Mouse (Mus musculus) natural killer cell, adult 2 months (primary cell): ENCODE measurements around the gene Eif2d.

Source experiments
- DNase-seq, 2 experiments: peaks; one replicate each; pipeline ENCODE4 v3.0.0; 2022; ENCODE audit warnings: low spot score in 2 of 2

Gene Eif2d

DNA sequence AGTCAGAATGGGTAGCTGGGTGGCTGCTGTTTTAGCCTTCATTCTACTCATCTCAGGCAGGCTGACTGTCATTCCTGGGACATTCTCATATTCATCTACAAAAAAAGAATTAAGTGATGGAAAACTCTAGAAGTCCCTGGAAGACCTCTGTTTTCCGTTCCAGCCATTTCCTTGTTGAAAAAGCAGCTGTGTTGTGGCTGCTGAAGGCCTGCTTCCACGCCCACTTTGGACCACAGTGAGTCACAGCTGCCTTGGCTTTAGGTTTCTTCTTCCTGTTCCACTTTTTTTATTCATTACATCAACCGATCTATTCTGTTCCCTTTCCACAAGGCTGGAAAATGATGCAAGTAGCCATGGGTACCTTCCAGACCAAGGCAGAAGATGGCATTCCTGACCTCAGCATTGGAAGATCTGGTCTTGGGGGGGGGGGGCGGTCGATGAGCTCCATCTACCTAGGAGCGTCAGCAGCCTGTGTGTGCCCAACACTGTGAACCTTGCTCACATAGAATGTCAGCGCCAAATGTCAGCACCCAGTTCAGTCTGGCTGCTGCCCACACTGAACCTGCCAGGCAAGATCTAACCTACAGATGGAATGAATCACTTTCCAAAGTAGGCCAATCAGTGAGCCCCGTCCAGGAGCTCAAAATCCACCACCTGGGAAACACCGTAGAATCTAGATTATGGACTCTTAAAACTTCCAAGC lies 31.4 kb downstream of the Eif2d start:
- DNase-seq = peak; percentile 39 to 51

DNA sequence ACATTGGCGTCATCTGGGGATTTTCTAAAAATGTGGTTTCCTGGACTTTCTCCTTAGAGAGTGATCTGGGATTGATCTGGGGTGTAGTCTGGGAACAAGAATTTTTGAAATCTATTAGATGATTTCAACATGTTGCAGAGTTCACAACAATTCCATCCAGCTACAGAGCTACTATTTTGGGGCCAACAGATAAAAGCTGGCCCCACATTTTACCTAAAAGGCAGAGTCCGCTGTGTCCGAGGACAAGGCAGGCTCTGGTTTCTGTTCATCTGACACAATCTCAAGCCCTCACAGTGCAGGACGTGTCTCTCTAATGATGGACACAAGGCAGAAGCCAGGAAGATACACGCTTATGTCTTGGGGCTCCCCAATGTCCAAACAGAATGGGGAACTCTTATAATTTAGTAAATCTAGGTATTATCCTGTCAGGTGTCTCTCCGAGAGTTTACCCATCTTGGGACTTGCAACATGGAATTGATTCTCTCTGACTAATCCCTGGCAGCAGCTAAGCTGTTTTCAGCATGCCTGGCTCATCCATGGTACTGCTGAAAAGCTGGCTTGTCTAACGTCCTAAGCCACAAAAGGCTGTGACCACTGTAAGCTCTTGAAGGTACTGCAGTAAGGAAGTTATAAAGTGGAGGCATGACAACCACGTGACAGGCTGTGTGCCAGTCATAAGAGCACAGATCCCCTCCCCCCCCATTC lies 32.1 kb downstream of the Eif2d start:
- DNase-seq = no peak

DNA sequence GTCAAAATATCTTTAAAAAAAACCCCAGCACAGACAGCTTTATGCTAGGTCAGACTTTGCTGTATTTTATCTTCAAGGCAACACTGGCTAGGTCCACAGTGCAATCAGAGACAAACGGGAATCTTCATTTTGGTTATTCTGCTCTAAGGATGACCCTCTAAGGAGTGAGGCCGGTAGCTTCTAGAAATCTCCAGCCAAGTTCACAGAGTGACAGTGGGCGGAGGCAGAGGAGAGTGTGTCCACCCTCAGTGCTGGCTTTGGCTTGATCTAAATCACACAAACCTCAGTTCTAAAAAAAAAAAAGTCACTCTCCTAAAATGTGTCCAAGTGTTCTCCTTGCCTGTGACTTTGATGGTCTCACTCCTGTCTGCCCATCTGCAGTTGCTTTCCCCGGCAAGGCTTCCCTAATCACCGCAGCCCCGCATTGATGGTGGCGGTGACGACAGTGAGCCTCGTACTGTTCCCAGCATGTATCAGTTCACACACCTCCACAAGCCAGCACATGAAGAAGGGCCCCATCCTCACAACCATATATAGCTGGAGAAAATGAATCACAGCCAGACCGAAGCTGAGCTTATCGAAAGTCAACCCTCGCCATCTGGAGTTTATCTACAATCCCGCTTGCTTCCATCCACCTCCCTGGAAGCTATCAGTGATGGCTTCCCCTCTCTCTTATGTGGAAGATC lies 33.0 kb downstream of the Eif2d start:
- DNase-seq = no peak

DNA sequence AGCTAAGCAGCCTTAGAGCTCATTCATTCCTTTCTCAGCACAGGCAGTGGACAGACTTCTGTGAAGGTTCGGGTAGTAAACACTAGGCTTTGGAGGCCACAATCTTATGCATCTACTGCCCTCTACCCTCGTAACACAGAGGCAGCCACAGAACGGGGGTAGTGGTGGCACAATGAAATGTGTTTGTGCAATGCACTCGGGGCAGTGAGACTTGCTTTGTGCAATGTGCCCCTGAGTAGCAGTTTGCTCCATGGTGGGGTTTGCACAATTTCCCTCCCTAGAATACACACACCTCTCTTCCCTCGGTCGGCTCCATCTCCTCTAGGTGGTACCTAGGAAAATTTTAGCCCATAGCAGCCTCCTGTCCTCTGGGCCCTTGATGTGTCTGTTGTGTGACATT lies 34.0 kb downstream of the Eif2d start:
- no peak for DNase-seq

DNA sequence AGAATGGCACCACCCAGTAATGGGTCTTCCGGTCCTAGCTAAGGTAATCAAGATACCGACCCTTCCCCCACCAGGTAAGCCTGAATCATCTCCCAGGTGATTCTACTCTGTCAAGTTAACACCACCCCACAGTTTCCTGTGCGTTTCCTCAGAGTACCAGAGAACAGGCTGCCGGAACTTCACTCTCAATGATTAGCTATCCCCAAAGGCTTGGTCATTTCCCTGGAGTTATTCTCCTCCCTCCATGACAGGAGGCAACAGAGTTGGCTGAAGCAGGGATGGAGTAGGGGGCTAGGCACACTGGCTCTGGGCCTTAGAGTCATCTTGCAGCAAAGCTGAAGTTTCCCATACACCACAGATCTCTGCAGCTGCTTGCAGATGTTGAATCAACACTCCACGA lies 34.9 kb downstream of the Eif2d start:
- no peak for DNase-seq

DNA sequence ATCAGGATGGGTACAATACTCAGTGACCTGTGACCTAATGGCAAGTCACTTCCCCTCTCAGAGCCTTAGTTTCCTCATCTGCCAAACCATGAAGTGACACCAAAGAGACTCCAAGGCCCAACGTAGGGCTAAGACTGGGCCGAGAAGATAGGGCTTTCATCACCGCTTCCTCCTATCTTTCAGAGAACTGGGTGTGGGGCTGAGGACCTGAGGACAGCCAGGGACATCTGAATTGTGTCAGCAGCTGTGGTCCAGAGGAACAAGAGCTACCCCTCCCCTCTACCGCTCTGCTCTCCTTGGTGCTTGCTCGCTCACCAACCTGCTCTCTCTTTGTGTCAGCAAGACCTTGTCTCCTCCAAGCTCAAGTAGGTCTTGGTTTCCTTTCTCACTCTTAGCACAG lies 35.7 kb downstream of the Eif2d start:
- DNase-seq = no peak

DNA sequence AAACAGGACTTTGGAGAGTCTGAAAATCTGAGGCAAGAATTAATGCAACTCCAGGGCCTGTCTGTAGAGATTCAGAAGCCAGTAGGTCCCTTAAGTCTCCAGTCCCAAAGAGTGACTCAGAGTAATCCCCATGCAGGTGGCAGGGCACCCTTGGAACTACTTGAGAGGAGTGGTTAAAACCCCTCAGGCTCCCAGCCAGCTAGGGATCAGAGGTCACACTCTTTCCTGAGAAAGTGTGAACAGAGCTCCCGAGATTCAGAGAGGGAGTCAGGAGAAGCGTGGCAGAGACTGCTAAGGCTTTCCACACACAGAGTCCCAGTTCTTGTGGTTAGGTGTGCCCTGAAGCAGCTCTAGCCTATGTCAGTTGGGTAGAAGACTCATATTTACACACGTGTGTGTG lies 40.8 kb downstream of the Eif2d start:
- DNase-seq = no peak

DNA sequence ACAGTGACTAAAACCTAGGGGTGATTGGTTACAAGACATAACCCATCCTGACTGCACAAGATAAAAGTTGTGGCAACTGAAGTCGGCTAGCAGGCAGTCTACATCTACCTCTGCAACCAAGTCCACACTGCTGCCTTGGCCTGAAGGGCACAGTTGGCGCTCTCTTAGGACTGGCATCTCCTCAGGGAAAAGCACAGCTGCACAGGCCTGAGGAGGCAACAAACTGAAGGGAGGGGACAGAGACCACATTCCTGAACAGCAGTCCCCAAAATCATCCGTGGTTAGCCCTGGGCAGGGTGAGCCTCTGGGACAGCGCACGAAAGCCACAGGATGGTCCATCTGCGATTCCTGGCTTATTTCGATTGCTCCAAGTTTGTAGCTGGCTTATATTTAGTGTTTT lies 42.7 kb downstream of the Eif2d start:
- DNase-seq = no peak

DNA sequence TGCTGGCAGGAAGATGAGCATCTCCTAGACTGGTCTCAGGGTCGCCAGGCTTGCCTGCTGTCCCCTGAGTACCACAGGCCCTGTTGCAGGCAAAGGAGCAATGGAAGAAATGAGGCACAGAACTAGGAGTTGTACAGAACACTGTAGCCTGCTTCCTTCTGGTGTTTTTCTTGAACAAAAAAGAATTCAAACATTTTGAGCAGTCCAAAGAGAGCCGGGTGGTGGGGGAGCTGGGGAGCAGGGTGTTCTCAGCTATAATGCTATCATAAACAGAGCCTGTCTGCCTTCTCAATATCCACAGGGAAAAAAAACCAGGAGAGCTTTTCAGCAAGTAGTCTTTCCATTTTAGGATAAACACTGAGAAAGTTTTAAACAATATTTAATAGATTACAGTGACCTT lies 43.1 kb downstream of the Eif2d start:
- no peak for DNase-seq

DNA sequence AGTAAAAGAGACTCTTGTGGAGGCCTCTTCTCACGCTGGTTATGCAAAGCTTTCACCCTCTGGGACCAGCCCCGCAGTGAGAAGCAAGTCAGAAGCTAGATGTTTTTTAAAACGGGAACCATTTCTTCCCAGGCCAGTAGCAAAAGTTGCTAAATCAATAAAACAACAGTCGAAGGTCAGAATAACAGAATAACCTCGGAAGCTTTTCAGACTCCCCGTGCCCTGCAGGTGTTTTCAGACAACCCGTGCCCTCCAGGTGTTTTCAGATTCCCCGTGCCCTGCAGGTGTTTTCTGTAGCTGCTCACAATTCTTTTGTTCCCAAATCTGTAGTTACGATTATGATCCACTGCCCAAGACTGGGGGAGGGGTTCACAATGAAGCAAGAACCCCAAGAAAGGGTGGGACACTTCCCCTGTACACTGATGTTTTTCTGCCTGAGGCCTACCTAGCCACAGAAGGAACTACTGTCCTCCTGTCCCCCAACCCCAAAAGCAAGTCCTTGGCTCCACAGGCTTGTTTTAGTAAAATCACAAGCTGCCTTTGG lies 45.5 kb downstream of the Eif2d start:
- DNase-seq = no peak

DNA sequence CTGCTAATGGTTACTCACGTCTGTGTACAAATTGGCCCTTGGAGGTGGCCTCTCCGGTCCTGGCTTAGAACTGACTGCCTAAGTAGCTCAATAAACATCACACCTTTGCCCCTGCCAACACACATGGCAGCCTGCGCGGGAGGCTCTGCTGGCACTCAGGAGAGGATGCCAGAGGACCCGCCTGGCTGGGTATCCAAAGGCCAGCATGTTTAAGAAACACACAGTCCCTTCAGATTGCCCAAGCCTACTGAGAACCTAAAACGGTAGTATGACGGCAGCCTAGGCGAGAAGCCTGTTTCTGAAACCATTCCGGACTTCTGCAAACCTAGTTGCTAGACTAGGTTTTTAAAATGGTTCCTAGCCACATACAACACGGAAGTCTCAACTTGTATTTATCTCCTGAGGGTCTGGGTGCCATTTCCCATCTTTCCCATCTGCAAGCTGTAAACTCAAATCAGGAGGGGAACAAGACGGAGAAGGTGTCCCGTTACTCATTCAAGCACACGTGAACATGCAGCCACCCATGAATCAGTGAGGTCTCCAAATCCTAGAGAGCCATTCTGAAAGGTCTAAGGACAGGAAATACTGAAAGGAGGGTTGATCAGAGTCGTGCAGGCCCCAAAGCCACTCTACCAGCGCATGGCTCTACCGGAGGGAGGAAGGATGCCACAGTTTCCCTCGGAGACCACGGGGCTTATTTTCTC lies 46.3 kb downstream of the Eif2d start:
- peak; percentile 34 to 49 for DNase-seq

DNA sequence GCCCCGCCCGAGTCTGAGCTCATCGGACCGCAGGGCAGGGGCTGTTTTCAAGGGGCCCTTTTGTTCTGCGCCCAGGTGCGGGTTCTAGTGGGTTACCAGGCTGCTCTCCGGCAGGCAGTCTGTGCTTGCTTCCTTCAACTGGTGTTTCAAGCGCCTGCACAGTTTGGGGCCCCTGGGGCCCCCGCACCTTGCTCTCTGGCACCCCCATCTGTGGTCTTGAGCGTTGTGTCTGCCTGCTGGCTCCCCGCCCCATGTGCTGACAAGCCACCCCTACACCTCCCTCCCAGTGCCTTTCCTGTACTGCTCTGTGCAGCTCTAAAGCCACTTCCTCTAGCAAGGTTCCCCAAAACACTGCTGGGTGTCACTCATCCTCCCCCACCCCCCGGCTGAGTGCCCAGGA lies 47.0 kb downstream of the Eif2d start:
- peak; percentile 90 to 94 for DNase-seq

DNA sequence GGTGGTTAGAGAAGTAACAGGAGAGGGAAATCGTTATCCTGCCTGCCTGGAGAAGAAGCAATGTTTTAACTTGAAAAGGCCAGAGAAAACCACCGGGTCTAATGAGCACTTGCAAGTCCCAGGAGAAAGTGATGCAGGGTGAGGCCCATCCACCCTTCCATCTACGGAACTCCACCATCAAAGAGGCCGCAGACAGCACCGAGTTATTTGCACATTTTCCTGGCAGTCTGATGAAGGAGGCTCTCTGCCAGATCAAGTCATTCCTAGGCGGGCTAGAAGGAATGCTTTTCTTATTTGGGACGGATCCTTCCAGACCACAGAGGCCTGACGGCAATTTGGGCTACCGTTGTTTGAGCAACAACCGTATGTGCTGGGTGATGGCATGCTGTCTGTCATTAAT lies 47.6 kb downstream of the Eif2d start:
- DNase-seq = no peak

DNA sequence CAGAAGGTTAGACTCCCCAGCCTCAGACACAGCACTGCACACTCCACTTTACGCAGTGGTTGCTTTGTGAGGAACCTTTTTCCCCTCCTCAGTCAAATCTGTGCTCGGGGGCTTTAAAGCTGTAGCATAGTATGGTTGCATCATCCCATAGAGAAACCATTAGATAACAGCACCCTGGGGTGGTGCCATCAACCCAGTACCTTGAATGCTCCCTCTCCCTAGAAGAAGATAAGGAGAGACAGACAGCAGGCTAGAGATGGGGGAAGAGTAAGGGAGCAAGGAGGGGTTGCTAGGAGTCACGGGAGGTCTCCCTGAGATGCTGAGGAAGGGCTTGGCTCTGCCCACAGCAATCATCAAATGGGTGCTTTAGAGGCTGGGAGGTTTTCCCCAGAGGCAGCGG lies 48.4 kb downstream of the Eif2d start:
- DNase-seq = no peak

DNA sequence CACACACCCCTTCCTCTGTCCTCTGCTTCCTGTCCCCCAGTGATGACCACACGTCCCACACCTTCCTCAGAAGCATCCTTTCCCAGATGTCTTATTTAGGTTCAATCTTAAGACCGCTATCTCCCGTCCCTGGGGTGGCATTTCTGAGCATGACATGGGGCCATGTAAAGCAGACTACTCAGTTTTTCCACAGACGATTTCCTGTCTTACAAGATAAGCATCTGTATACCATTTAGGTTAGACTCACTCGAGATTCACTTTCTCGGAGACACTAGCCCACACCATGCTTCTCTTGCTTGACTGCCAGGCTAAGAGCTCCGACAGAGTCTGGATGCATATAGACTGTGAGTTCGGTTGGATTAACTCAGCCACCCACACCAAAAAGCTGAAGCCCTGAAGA lies 51.5 kb downstream of the Eif2d start:
- DNase-seq = peak; percentile 58 to 69

DNA sequence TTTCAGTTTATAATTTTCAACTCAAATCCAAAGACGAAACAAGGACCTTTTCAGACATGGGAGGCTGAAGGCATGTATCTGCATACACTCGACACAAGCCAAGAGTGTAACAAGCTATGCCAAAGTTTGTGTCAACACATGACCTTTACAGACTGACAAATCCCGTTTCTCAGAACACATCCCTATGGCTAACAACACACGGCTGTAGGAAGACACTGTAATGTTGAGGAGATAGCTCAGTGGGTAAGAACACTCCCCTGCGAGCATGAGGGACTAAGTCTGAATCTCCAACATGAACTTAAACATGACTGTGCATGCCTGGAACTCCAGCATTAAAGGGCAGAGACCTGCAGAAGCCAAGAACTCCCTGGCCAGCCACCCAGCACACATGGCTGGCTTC lies 53.4 kb downstream of the Eif2d start:
- no peak for DNase-seq

DNA sequence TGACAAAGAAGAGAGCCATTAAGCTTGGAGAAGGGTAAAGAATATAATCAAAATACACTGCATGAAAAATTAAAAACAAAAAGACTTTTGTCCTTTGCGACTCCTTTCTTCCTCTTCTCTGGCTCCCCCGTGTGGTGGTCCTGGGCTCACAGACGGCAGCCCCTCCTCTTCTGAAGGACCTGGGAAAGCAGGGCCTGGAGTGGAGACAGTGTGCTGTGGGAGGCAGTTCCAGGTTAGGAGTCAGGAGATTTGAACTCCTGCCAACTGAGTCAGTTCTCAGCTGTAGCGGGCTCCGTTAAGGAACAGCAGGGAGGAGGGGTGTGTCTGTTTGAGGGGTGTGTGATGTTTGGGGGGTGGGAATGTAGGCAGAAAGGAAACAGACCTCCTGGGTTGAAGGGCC lies 54.5 kb downstream of the Eif2d start:
- DNase-seq = peak; percentile 58 to 76

DNA sequence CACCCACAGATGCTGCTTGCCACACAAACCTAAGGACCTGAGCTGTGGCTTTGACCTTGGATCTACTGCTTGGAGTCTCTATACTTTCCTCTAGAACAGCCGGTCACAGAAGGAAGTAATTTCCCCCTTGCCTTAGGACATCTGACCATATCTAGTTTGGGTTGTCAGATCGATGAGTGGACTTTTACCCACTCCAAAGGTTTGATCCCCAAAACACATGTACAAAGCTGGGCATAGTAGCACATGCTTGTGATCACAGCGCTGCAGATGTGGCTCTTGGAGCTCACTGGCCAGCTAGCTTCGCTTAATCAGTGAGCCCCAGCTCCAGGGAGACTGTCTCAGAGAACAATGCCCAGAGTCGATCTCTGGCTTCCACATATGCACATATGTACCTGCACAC lies 55.1 kb downstream of the Eif2d start:
- no peak for DNase-seq

DNA sequence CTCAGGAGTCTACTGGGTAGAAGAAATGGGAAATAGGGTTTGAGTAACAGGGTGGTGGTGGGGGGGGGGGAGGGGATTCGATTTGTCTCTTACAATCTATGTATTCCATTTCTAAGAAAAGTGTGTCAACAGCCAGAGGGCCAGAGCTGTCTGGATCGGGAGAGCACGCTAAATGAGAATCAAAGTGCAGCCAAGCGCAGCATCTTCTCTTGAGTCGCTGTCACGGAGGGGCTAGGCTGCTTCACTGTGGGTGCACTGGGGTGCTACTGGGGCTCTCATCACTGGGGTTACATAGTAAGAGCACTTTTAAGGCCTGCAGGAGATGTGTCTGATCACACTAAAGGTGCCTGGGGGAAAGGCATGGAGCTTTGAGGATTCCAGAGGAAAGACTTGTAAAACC lies 55.8 kb downstream of the Eif2d start:
- no peak for DNase-seq

DNA sequence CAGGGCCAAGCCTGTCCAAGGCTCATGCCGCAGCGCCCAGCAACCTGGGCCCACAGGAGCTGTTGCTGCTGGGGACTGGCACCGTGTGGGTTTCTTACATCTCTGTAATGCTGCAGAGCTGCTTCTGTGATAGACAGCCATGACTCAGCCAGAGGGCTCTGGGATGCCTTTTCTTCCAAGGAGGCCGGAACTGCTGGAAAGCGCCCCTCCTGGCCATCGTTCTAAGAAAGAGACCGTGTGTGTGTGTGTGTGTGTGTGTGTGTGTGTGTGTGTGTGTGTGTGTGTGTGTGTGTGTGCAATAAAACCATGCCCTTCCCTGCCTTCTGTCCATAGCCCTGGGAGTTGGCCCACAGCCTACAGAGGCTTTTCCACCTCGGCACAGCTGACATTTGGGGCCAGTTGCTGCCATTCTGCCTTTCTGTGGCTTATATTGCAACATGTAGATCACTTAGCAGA lies 57.0 kb downstream of the Eif2d start:
- DNase-seq = no peak

DNA sequence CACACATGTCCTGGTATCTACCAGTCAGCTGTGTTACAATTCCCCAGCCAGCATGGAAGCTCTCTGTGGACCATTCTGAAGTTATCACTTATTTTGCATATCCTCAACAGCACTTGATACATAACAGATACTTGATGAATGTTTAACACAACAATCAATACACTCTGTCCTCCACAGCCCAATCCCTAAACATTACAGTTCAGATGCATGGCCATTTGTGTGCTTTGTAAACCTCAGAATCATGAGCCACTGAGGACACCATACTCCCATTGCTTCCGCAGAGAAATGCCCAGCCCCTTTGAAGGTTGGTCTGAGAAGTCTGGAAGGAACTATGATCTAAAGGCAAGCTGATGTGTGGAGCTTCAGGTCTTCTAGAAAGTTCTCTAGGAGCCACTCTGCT lies 58.7 kb downstream of the Eif2d start:
- no peak for DNase-seq

DNA sequence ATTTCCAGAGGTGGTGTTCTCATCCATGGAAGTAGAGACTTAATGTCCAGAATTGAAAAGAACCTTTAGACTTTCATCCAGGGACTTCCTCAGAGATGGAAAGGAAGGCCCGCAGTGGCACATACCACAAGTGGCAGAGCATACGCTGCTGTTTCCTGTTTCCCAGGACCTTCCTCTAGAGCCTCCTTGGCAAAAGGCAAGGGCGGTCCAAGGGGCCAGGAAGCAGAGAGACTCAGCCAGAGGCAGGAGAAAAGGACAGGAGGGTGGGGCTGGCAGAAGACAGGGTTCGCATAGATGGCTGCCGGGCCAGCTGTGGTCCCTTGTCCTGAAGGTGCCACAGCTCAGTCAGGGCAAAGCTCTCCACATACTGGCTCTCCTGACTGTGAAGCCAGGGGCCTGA lies 60.0 kb downstream of the Eif2d start:
- DNase-seq = no peak
